Mouse (Mus musculus) granulocyte monocyte progenitor cell, adult 5-6 weeks (primary cell): Measurements from ENCODE around the gene Atg4a-ps. TPM values are rescaled to one million over a fixed set of nuclear protein-coding genes. Genes with fewer than 3 reads are reported as not detected.

Experiments
- total RNA-seq, 2 experiments: library from RNA; stranded (forward) in 1 of 2; stranded (reverse) in 1 of 2; fragments of 200-712, 200-1000 nt in 1 of 2; fragments of >200 nt in 1 of 2; fragmentation: Nextera tagmentation in 1 of 2; gene quantifications; 2 replicates each; pipeline ENCODE4 v1.2.3; 2014 to 2017

Atg4a-ps gene
- total RNA-seq, 2 experiments from 2014 or later: 0.26 TPM; not detected in 1

Other genes with a start within 250 kb of the Atg4a-ps start
- not detected in 2 replicates for gene Syt6, start 70.8 kb downstream of the Atg4a-ps start, total RNA-seq (2014; fragmentation: Nextera tagmentation)
- gene Syt6, start 70.8 kb downstream of the Atg4a-ps start, total RNA-seq (2017): 0.13 TPM in 1 of 2 replicates, not detected in the other
- gene Olfml3, start 91.9 kb upstream of the Atg4a-ps start, total RNA-seq (2014; fragmentation: Nextera tagmentation): 0.30 TPM in 1 of 2 replicates, not detected in the other
- gene Olfml3, start 91.9 kb upstream of the Atg4a-ps start, total RNA-seq (2017): 0.86 TPM in 1 of 2 replicates, not detected in the other
- gene Gm10964, start 93.3 kb upstream of the Atg4a-ps start, total RNA-seq (2014; fragmentation: Nextera tagmentation): not detected in 2 replicates
- not detected in 2 replicates for gene Gm10964, start 93.3 kb upstream of the Atg4a-ps start, total RNA-seq (2017)
- gene Hipk1, start 145.5 kb upstream of the Atg4a-ps start, total RNA-seq (2014; fragmentation: Nextera tagmentation): 96.0 and 111 TPM in 2 replicates
- 56.8 and 59.0 TPM in 2 replicates for gene Hipk1, start 145.5 kb upstream of the Atg4a-ps start, total RNA-seq (2017)
- gene Dclre1b, start 163.4 kb upstream of the Atg4a-ps start, total RNA-seq (2014; fragmentation: Nextera tagmentation): 33.9 and 39.8 TPM in 2 replicates
- gene Dclre1b, start 163.4 kb upstream of the Atg4a-ps start, total RNA-seq (2017): 17.1 and 21.2 TPM in 2 replicates
- gene Ap4b1, start 163.5 kb upstream of the Atg4a-ps start, total RNA-seq (2014; fragmentation: Nextera tagmentation): 15.6 and 19.6 TPM in 2 replicates
- 17.9 and 19.9 TPM in 2 replicates for gene Ap4b1, start 163.5 kb upstream of the Atg4a-ps start, total RNA-seq (2017)
- gene Gm43064, start 163.5 kb upstream of the Atg4a-ps start, total RNA-seq (2014; fragmentation: Nextera tagmentation): 2.2 TPM in 1 of 2 replicates, not detected in the other
- gene Gm43064, start 163.5 kb upstream of the Atg4a-ps start, total RNA-seq (2017): 0.47 and 1.0 TPM in 2 replicates
- not detected in 2 replicates for gene Bcl2l15, start 186.5 kb upstream of the Atg4a-ps start, total RNA-seq (2014; fragmentation: Nextera tagmentation)
- not detected in 2 replicates for gene Bcl2l15, start 186.5 kb upstream of the Atg4a-ps start, total RNA-seq (2017)
- gene Ptpn22, start 213.7 kb upstream of the Atg4a-ps start, total RNA-seq (2014; fragmentation: Nextera tagmentation): 69.0 and 80.1 TPM in 2 replicates
- gene Ptpn22, start 213.7 kb upstream of the Atg4a-ps start, total RNA-seq (2017): 42.2 and 65.5 TPM in 2 replicates